Mouse (Mus musculus) stomach, postnatal 0 days (tissue): Measurements from ENCODE around the gene Zfp952. TPM values are rescaled to one million over a fixed set of nuclear protein-coding genes. Genes with fewer than 3 reads are reported as not detected.
A peak's percentile ranks its signal among the peaks of the same experiment; 100 is the strongest.

Experiments used
- ATAC-seq: fragments of 200-750 bp; cut with Nextera tagmentation; 2 replicates; pipeline ENCODE4 v1.8.0; 2017; ENCODE audit not compliant: low FRiP score, low TSS enrichment
- DNase-seq: peaks from one replicate; pipeline ENCODE4 v3.0.0-alpha.2; 2016; ENCODE audit warnings: low spot score
- H3K27ac ChIP-seq: fragments of 300-500 bp; sonication (generic); replicated peaks from 2 replicates; pipeline ENCODE4 v1.5.1; 2014; ENCODE audit warnings: mild to moderate bottlenecking, control low read depth
- H3K27me3 ChIP-seq: fragments of 300-500 bp; sonication (generic); 2 replicates; pipeline ENCODE4 v1.6.1; 2014; ENCODE audit warnings: low read length; ENCODE audit not compliant: control insufficient read depth, insufficient read depth
- H3K36me3 ChIP-seq: fragments of 300-500 bp; sonication (generic); 2 replicates; pipeline ENCODE4 v1.6.1; 2014; ENCODE audit warnings: low read length, mixed read lengths; ENCODE audit not compliant: control insufficient read depth, insufficient read depth
- H3K4me1 ChIP-seq: fragments of 300-500 bp; sonication (generic); replicated peaks from 2 replicates; pipeline ENCODE4 v1.6.1; 2014; ENCODE audit warnings: antibody characterized with exemption; ENCODE audit not compliant: control insufficient read depth, insufficient read depth
- H3K4me2 ChIP-seq: fragments of 300-500 bp; sonication (generic); replicated peaks from 2 replicates; pipeline ENCODE4 v1.6.1; 2014; ENCODE audit warnings: low read depth, mild to moderate bottlenecking, control low read depth, moderate library complexity
- H3K4me3 ChIP-seq: fragments of 300-500 bp; sonication (generic); 2 replicates; pipeline ENCODE4 v1.5.1; 2014; ENCODE audit warnings: low read depth, low read length, control low read depth
- H3K9ac ChIP-seq: fragments of 300-500 bp; sonication (generic); 2 replicates; pipeline ENCODE4 v1.6.1; 2014; ENCODE audit warnings: mild to moderate bottlenecking, low read length, control low read depth, mixed read lengths
- H3K9me3 ChIP-seq: fragments of 300-500 bp; sonication (generic); 2 replicates; pipeline ENCODE4 v1.6.1; 2016; ENCODE audit warnings: low read length; ENCODE audit not compliant: control insufficient read depth
- CTCF ChIP-seq: IDR thresholded peaks from 2 replicates; pipeline ENCODE4 v1.5.1; 2016; ENCODE audit warnings: antibody characterized with exemption, low read depth, mild to moderate bottlenecking, moderate library complexity
- EP300 ChIP-seq: optimal IDR thresholded peaks from 2 replicates; pipeline ENCODE3; 2016; ENCODE audit warnings: antibody characterized with exemption
- WGBS: fragments of 180-500 bp; shearing (Covaris S2); extraction: QIAGEN DNeasy Blood & Tissue Kit; methylation state at CpG from one replicate; pipeline ENCODE4 v1.1.7; 2014; 5-methylcytosine and 5-hydroxymethylcytosine counted together
- polyA plus RNA-seq: library from polyadenylated mRNA; unstranded; fragments of >200 nt; fragmentation: Nextera tagmentation; extraction: Ambion mirVana; gene quantifications from 2 replicates; pipeline ENCODE4 v1.2.1, GENCODE M21; 2015

Zfp952 gene
- polyA plus RNA-seq, 1 experiment from 2014 or later, result 4.6 TPM

DNA sequence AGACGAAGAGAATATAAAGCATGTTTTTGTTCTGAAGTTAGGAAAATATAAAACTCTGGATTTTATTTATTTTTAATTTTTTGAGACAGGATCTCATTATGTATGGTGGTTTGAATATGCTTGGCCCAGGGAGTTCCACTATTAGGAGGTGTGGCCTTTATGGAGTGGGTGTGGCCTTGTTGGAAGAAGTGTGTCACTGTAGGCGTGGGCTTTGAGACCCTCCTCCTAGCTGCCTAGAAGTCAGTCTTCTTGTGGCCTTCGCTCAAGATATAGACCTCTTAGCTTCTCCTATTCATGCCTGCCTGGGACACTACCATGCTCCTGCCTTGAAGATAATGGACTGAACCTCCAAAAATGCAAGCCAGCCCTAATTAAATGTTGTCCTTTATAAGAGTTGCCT lies 42.8 kb upstream of the Zfp952 start:
- 93% methylated on average over 3 of the region's 3 CpGs for WGBS
- Histone ChIP-seq H3K4me3 (no peak overlapping the region), H3K9ac (no peak overlapping the region), H3K36me3 (no peaks in the 10 kb centered on the region), H3K4me2 (no peak overlapping the region), H3K27me3 (no peaks in the 10 kb centered on the region), H3K27ac (no peak overlapping the region), H3K9me3 (no peaks in the 10 kb centered on the region), H3K4me1 (peaks cover 4% of the 10 kb centered on the region)
- ATAC-seq (no peak), DNase-seq (no peak)
- TF ChIP-seq CTCF (no peak), EP300 (no peak)

DNA sequence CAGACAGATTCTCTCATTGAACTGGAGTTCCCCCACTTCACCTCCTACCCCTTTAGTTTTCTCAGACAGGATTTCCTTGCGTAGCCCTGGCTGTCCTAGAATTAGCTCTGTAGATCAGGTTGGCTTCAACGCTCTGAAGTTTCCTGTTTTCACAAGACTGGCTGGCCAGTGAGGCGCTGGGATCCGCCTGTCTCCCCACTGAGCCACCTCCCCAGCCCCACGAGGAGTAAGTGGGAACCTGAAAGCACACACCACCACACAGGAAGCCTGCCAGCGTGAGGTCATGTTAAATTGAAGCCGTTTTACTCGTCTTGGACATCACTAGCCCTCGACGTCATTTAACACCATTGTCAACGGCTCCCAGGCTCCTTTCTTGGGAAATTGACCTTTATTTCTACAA lies 41.9 kb upstream of the Zfp952 start:
- Histone ChIP-seq H3K9ac (no peak overlapping the region), H3K36me3 (no peaks in the 10 kb centered on the region), H3K27me3 (no peaks in the 10 kb centered on the region), H3K4me1 (peaks cover 4% of the 10 kb centered on the region), H3K4me3 (no peak overlapping the region), H3K9me3 (no peaks in the 10 kb centered on the region), H3K27ac (no peak overlapping the region), H3K4me2 (no peak overlapping the region)
- 77% methylated on average over 11 of the region's 11 CpGs for WGBS
- DNase-seq, result no peak
- ATAC-seq, result no peak
- TF ChIP-seq EP300, result no peak
- TF ChIP-seq CTCF, result no peak

DNA sequence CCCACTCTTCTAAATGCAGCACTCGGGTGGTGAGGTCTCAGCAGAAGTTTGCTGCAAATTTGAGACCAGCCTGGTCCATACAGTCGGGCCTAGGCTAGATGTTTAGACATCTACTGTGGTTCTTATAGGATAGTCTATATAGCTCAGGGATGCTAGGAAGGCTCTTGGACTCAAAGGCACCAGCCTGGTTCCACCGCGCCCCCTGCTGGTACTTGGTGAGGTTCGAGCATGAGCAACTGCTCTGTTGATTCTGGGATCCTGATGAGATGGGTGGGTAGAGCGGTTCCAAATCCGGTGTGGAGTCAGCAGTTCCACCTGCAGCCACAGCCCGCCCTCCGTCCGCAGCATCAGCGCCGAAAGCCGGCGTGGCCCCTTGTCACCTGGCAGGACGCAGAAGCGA lies 41.5 kb upstream of the Zfp952 start:
- Histone ChIP-seq H3K4me3 (no peak overlapping the region), H3K9ac (no peak overlapping the region), H3K9me3 (no peaks in the 10 kb centered on the region), H3K4me1 (peaks cover 4% of the 10 kb centered on the region), H3K36me3 (no peaks in the 10 kb centered on the region), H3K27me3 (no peaks in the 10 kb centered on the region), H3K27ac (no peak overlapping the region), H3K4me2 (no peak overlapping the region)
- ATAC-seq, result no peak
- 28% methylated on average over 16 of the region's 16 CpGs for WGBS
- peak; percentile 83 for DNase-seq
- TF ChIP-seq EP300 (no peak), CTCF (peak; percentile 90)

DNA sequence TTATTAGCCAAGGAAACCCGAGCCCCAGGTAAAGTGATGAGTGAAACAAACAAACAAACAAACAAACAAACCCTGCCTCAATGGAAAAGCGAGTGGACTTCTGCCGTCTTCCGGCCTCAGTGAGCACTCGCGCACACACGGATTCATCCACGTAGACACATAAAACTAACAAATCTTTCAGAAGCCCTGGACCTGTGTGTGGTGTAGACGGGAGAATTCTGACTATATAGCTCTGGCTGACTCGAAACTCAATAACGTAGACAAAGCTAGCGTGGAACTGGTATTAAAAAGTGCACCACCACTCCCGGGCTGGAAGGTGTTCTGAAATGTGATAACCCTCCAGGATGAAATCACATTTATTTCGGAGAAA lies 27.7 kb upstream of the Zfp952 start:
- peak; percentile 61 for ATAC-seq

DNA sequence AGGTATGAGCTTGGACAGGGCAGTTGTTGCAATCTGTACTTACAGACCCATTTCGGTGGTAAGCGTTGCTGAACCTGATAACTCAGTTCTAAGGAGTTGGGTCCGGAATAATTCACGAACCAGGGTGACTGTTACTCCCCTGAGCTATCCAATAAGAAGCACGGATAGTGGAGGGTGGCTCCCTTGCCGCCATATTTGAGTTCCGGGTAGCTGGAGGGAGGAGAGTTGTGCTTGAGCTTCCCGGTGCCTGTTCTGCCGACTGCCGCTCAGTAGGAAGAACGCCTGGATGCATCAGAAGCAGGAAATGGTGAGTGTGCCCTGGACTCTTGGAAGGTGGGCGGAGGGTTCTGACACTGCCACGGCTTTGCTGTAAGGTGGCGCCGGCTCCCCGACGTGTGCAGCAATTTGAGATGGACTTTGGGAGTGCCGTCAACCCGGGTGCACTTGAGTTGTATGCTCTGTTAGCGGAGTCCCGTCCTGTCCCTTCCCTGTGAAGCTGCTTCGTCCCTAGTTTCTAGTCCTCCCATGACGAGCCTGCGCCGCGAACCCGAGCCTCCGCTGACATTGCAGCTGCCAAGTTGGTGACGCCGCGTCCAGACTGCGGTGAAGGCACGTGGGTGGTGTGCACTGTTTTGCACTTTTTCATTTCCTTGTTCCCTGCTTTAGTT lies 27.2 kb upstream of the Zfp952 start, which contains the start of gene Zfp472:
Zfp472 (plus strand) TSS at position 192 of the 668 bp plus-strand sequence.
- Histone ChIP-seq H3K9ac (peak within 1 kb of the TSS; percentile 72), H3K4me2 (peak within 1 kb of the TSS; percentile 86), H3K4me1 (peaks cover 6% of the 10 kb centered on the region), H3K27me3 (no peaks in the 10 kb centered on the region), H3K27ac (peak within 1 kb of the TSS; percentile 96), H3K9me3 (no peaks in the 10 kb centered on the region), H3K36me3 (no peaks in the 10 kb centered on the region), H3K4me3 (peak within 1 kb of the TSS; percentile 63)
- TF ChIP-seq EP300 (peak; percentile 82), CTCF (no peak)
- DNase-seq (peak; percentile 90), ATAC-seq (peak; percentile 99)
- under 1% methylated on average over 33 of the region's 33 CpGs for WGBS

More for the DNA sequence above, 27.7 kb upstream of the Zfp952 start:
- Histone ChIP-seq H3K4me3 (peak overlapping the region; percentile 63), H3K27me3 (no peaks in the 10 kb centered on the region), H3K9ac (peak overlapping the region; percentile 72), H3K36me3 (no peaks in the 10 kb centered on the region), H3K4me2 (peak overlapping the region; percentile 86), H3K9me3 (no peaks in the 10 kb centered on the region), H3K27ac (peak overlapping the region; percentile 96), H3K4me1 (peaks cover 6% of the 10 kb centered on the region)
- under 1% methylated on average over 14 of the region's 14 CpGs for WGBS
- no peak for DNase-seq
- TF ChIP-seq EP300, result no peak
- no peak for TF ChIP-seq CTCF

DNA sequence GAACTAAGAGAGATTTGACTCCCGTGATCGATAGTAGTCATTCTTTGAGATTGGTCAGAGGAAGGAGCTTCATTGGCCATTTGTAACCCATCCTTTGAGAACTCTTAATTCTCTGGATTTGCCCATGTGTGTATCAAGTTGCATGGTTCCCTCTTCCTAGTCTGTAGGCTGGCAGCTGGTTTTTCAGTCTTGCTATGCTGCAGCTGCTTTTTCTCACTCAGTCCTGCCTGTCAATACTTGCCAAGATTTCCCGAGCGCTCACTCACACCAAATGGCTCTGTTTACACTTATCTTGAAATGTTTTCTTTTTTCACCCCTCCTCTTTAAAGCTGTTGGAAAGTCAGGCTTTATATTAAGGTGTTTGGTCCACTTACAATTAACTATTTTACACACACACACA lies 11.6 kb upstream of the Zfp952 start:
- 63% methylated on average over 4 of the region's 4 CpGs for WGBS
- Histone ChIP-seq H3K9me3 (no peaks in the 10 kb centered on the region), H3K36me3 (peaks cover 21% of the 10 kb centered on the region), H3K27ac (no peak overlapping the region), H3K4me3 (no peak overlapping the region), H3K27me3 (no peaks in the 10 kb centered on the region), H3K9ac (no peak overlapping the region), H3K4me2 (no peak overlapping the region), H3K4me1 (no peaks in the 10 kb centered on the region)
- DNase-seq, result no peak
- TF ChIP-seq CTCF, result no peak
- TF ChIP-seq EP300, result no peak
- ATAC-seq, result no peak
